Mouse (Mus musculus): ENCODE data around the gene Gli1.

GRCm38 (mm10) chr10:127300361-127300760, 41.4 kb downstream of the Gli1 start:
- no peak for TF ChIP-seq EP300 (IDR thresholded peaks at IDR 0.05; ENCODE audit: low read depth)
- no peak for TF ChIP-seq CTCF (IDR thresholded peaks at IDR 0.05; ENCODE audit: low read depth)

Measured in heart, postnatal 0 days (tissue).